Mouse (Mus musculus) kidney, embryonic 14.5 days (tissue): ENCODE data around the gene Traf6. TPM values are rescaled to one million over a fixed set of nuclear protein-coding genes. Genes with fewer than 3 reads are reported as not detected.

Experiments used
- ATAC-seq: fragments of 200-750 bp; cut with Nextera tagmentation; 2 replicates; pipeline ENCODE4 v1.8.0; 2017; ENCODE audit warnings: moderate number of reproducible peaks, mild to moderate bottlenecking, moderate TSS enrichment, moderate library complexity; ENCODE audit not compliant: low FRiP score, low TSS enrichment
- H3K27ac ChIP-seq: fragments of 300-500 bp; sonication (generic); 2 replicates; pipeline ENCODE4 v1.5.1; 2014; ENCODE audit warnings: low read depth, mild to moderate bottlenecking, low read length, moderate library complexity, mixed read lengths
- H3K27me3 ChIP-seq: fragments of 300-500 bp; sonication (generic); 2 replicates; pipeline ENCODE4 v1.6.1; 2014; ENCODE audit warnings: mild to moderate bottlenecking, low read length; ENCODE audit not compliant: control insufficient read depth, insufficient read depth
- H3K36me3 ChIP-seq: fragments of 300-500 bp; sonication (generic); 2 replicates; pipeline ENCODE4 v1.6.1; 2014; ENCODE audit warnings: low read length, mixed read lengths; ENCODE audit not compliant: control insufficient read depth, insufficient read depth
- H3K4me1 ChIP-seq: fragments of 300-500 bp; sonication (generic); 2 replicates; pipeline ENCODE4 v1.6.1; 2014; ENCODE audit warnings: low read length, mixed read lengths; ENCODE audit not compliant: control insufficient read depth, insufficient read depth
- H3K4me2 ChIP-seq: fragments of 300-500 bp; sonication (generic); replicated peaks from 2 replicates; pipeline ENCODE4 v1.6.1; 2014; ENCODE audit warnings: low read depth, mild to moderate bottlenecking, low read length
- H3K4me3 ChIP-seq: fragments of 300-500 bp; sonication (generic); 2 replicates; pipeline ENCODE4 v1.5.1; 2014; ENCODE audit warnings: mild to moderate bottlenecking, low read length
- H3K9ac ChIP-seq: fragments of 300-500 bp; sonication (generic); 2 replicates; pipeline ENCODE4 v1.6.1; 2014; ENCODE audit warnings: low read depth, mild to moderate bottlenecking, low read length, moderate library complexity
- H3K9me3 ChIP-seq: fragments of 300-500 bp; sonication (generic); 2 replicates; pipeline ENCODE4 v1.6.1; 2016; ENCODE audit warnings: low read length; ENCODE audit not compliant: control insufficient read depth
- WGBS: fragments of 180-500 bp; shearing (Covaris S2); extraction: QIAGEN DNeasy Blood & Tissue Kit; methylation state at CpG from one replicate; pipeline ENCODE4 v1.1.7; 2014; 5-methylcytosine and 5-hydroxymethylcytosine counted together
- polyA plus RNA-seq: library from polyadenylated mRNA; unstranded; fragments of >200 nt; fragmentation: Nextera tagmentation; extraction: Ambion mirVana; gene quantifications from 2 replicates; pipeline ENCODE4 v1.2.1, GENCODE M21; 2014

Traf6 gene
- polyA plus RNA-seq, 1 experiment from 2014 or later, result 18.4 TPM

DNA sequence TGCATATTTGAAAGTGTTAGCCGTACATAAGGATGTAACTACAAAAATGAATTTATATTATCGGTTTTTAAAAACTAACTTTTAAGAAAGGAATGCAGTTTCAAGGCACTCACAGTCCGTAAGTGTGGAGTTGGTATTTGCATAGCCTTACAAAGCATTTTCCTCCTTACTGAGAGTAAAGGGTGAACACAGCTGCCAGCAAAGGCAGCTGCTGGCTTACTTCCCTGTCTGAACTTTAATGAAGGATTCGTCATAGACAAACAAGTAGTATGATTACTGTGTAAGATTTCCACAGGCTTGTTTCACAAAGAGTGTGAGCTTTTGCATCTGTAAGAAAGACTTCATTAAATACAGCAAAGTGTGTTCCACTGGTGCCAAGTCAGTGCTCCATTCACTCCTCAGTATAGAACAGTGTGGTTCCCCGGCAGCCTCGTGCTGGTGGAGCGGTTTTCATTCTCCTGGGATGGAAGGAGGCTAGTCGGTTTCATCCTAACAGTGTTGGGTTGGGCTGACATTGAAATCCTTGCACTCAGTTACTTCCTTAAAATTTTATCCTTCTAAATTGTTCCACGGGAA, 12.1 kb downstream of the Traf6 start:
- Histone ChIP-seq H3K9me3 (no peaks in the 10 kb centered on the region), H3K4me1 (no peaks in the 10 kb centered on the region), H3K27me3 (no peaks in the 10 kb centered on the region), H3K9ac (no peak overlapping the region), H3K27ac (no peak overlapping the region), H3K36me3 (peaks cover 30% of the 10 kb centered on the region; the same call in 1 of the 2 replicates), H3K4me2 (no peak overlapping the region), H3K4me3 (no peak overlapping the region)
- 94% methylated on average over 9 of the region's 9 CpGs for WGBS
- no peak for ATAC-seq

GRCm38 (mm10) chr2:101693043-101693442, 14.8 kb downstream of the Traf6 start:
- Histone ChIP-seq H3K27ac (no peak overlapping the region), H3K27me3 (no peaks in the 10 kb centered on the region), H3K4me1 (no peaks in the 10 kb centered on the region), H3K4me3 (no peak overlapping the region), H3K36me3 (peaks cover 34% of the 10 kb centered on the region), H3K4me2 (no peak overlapping the region), H3K9ac (no peak overlapping the region), H3K9me3 (no peaks in the 10 kb centered on the region)
- WGBS, result 76% methylated on average over 4 of the region's 4 CpGs
- no peak for ATAC-seq

- Histone ChIP-seq H3K4me2 (no peak overlapping the region), H3K4me1 (no peaks in the 10 kb centered on the region), H3K27me3 (no peaks in the 10 kb centered on the region), H3K9ac (no peak overlapping the region), H3K27ac (no peak overlapping the region), H3K36me3 (peaks cover 37% of the 10 kb centered on the region), H3K9me3 (no peaks in the 10 kb centered on the region), H3K4me3 (no peak overlapping the region)
- 66% methylated on average over 5 of the region's 5 CpGs for WGBS
- no peak for ATAC-seq
Measured at GRCm38 (mm10) chr2:101693577-101694215, 15.5 kb downstream of the Traf6 start.

GRCm38 (mm10) chr2:101695584-101695983, 17.4 kb downstream of the Traf6 start:
- no peak for ATAC-seq
- WGBS, result 89% methylated on average over 7 of the region's 7 CpGs
- H3K9ac ChIP-seq, result no peak overlapping the region
- no peaks in the 10 kb centered on the region for H3K9me3 ChIP-seq
- H3K4me2 ChIP-seq, result no peak overlapping the region
- no peaks in the 10 kb centered on the region for H3K27me3 ChIP-seq
- no peaks in the 10 kb centered on the region for H3K4me1 ChIP-seq
- H3K36me3 ChIP-seq, result peaks cover 30% of the 10 kb centered on the region
- H3K27ac ChIP-seq, result no peak overlapping the region
- no peak overlapping the region for H3K4me3 ChIP-seq

DNA sequence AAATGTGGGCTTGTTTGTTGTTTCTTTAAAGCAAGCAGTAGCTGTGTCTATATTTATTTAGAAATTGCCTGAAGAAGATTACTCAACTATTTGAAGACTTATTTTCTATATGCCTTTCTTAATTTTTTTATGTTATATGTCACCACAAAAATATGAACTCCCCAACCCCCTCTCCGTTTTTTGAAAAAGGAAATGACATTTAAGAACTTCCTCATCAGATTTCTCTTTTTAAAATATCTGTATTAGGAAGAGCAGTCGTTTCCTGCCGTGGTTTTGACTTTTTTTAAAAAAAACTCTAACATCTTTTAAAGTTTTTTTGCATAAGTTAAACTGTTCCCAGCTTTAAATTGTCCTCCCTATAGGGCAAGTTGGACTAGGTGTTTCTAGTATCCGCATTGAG, 21.1 kb downstream of the Traf6 start:
- no peak overlapping the region for H3K9ac ChIP-seq
- 86% methylated on average over 4 of the region's 4 CpGs for WGBS
- no peaks in the 10 kb centered on the region for H3K27me3 ChIP-seq
- peaks cover 25% of the 10 kb centered on the region for H3K36me3 ChIP-seq
- H3K4me2 ChIP-seq, result no peak overlapping the region
- ATAC-seq, result no peak
- H3K9me3 ChIP-seq, result no peaks in the 10 kb centered on the region
- no peaks in the 10 kb centered on the region for H3K4me1 ChIP-seq
- no peak overlapping the region for H3K4me3 ChIP-seq
- no peak overlapping the region for H3K27ac ChIP-seq

- Histone ChIP-seq H3K9me3 (no peaks in the 10 kb centered on the region), H3K36me3 (no peaks in the 10 kb centered on the region), H3K4me3 (no peak overlapping the region), H3K27ac (no peak overlapping the region), H3K4me2 (no peak overlapping the region), H3K27me3 (no peaks in the 10 kb centered on the region), H3K4me1 (no peaks in the 10 kb centered on the region), H3K9ac (no peak overlapping the region)
- no peak for ATAC-seq
- 55% methylated on average over 5 of the region's 5 CpGs for WGBS
Measured at GRCm38 (mm10) chr2:101705941-101706485, 27.8 kb downstream of the Traf6 start.

- H3K4me3 ChIP-seq, result no peak overlapping the region
- no peak overlapping the region for H3K4me2 ChIP-seq
- WGBS, result 89% methylated on average over 3 of the region's 3 CpGs
- no peaks in the 10 kb centered on the region for H3K27me3 ChIP-seq
- H3K4me1 ChIP-seq, result no peaks in the 10 kb centered on the region
- no peaks in the 10 kb centered on the region for H3K9me3 ChIP-seq
- no peak overlapping the region for H3K9ac ChIP-seq
- H3K27ac ChIP-seq, result no peak overlapping the region
- ATAC-seq, result no peak
- H3K36me3 ChIP-seq, result peaks cover 10% of the 10 kb centered on the region
Measured at GRCm38 (mm10) chr2:101711608-101712007, 33.4 kb downstream of the Traf6 start.

GRCm38 (mm10) chr2:101715650-101716323, 37.6 kb downstream of the Traf6 start:
- H3K4me1 ChIP-seq, result no peaks in the 10 kb centered on the region
- H3K27ac ChIP-seq, result no peak overlapping the region
- H3K4me3 ChIP-seq, result no peak overlapping the region
- peaks cover 27% of the 10 kb centered on the region for H3K36me3 ChIP-seq
- no peak overlapping the region for H3K4me2 ChIP-seq
- no peak overlapping the region for H3K9ac ChIP-seq
- no peak for ATAC-seq
- no peaks in the 10 kb centered on the region for H3K9me3 ChIP-seq
- H3K27me3 ChIP-seq, result no peaks in the 10 kb centered on the region
- 85% methylated on average over 8 of the region's 8 CpGs for WGBS

DNA sequence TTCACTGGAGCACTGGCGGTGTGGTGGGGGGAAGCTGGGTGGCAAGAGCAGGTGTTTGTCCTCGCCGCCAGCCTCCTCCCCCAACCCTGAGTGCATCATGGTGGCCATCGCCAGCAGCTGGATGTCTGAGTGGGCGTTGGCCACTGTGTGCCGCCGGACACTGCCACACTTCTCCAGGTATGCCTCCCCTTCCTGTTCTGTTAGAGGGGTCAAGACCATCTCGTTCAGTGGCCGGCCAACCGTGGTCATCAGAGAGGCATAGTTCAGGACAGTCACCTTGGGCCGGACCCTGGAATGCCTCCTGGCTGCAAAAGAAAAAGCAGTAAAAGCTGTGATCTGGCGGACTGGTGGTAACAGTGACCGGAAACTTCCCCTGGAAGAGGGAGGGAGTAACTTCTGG, 38.9 kb downstream of the Traf6 start:
- Histone ChIP-seq H3K4me3 (no peak overlapping the region), H3K9ac (no peak overlapping the region), H3K9me3 (no peaks in the 10 kb centered on the region), H3K4me2 (no peak overlapping the region), H3K36me3 (peaks cover 36% of the 10 kb centered on the region), H3K27me3 (no peaks in the 10 kb centered on the region), H3K4me1 (no peaks in the 10 kb centered on the region), H3K27ac (no peak overlapping the region)
- ATAC-seq, result peak; percentile 16; the same call in 1 of the 2 replicates
- WGBS, result 68% methylated on average over 13 of the region's 13 CpGs
